Mouse (Mus musculus): Measurements from ENCODE around the gene Gbf1.

DNA sequence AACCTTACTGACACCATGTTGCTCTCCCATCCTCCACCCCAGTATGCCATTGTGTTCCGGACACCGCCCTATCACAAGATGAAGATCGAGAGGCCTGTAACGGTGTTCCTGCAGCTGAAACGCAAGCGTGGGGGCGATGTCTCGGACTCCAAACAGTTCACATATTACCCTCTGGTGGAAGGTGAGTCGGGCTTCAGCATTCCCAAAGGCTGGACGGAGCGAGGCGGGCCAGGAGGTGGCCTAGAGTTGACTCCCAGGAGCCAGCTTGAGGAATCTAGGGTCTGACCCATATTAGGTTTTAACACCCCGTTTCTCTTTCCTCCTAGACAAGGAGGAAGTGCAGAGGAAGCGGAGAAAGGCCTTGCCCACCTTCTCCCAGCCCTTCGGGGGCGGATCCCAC lies 156.0 kb downstream of the Gbf1 start:
- TF ChIP-seq POLR2A (IDR thresholded peaks at IDR 0.05; ENCODE audit: borderline replicate concordance, low read depth, low read length) (no peak), CTCF (IDR thresholded peaks at IDR 0.05; ENCODE audit: low read depth, low read length) (no peak)

Data from bone marrow macrophage, adult 2 months (primary cell).